10 mouse cellular contexts compared by ENCODE assay signal in genomic region chr12:16068940-16069339, GRCm38 (mm10).
A peak's percentile ranks its signal among the peaks of the same experiment; 100 is the strongest.
DNase-seq lines count a peak whose midpoint lies in the region.
"Had no signal": no experiment of that assay in that cellular context is flagged by ENCODE, and none has a peak within 500 bp of the region (broad histone marks: within the 10 kb centered on the region; RNA-seq: fewer than 3 reads in every experiment).

No protein-coding gene starts in this region.

- peak; percentile 91 for DNase-seq in heart, adult 11 months
- DNase-seq in heart, postnatal 25 days (ENCODE audit: low spot score) = no peak
- DNase-seq in frontal cortex, postnatal 14 days (ENCODE audit: low spot score in 2 of 2) = peak; percentile 6 to 13
- DNase-seq in layer of hippocampus, postnatal 14 days (ENCODE audit: low spot score in 2 of 2) = peak; percentile 55 to 75
- DNase-seq in right cerebral cortex, postnatal 14 days = peak; percentile 67
- no peak for DNase-seq in adrenal gland, adult 18-20 months (ENCODE audit: low spot score in 2 of 2)
- no peak for DNase-seq in lung, postnatal 36 days
- DNase-seq in adrenal gland, adult (ENCODE audit: inconsistent age in 2 of 2, low spot score in 1 of 2) = no peak
- DNase-seq: adrenal gland, postnatal 14 days; kidney, postnatal 10 days had no signal

- intact Hi-C loops in heart, postnatal 25 days (cut with DNase I) = loop anchor here (5.0 kb wide), 1 partner anchor 63 kb away; no protein-coding TSS in a partner anchor

Comparison
In these comparisons a context has a peak if more than half of its experiments do, and no peak if none do; other contexts are left out.
1. DNase-seq: peak in heart, adult 11 months (single experiment), frontal cortex, postnatal 14 days (2 of 2), layer of hippocampus, postnatal 14 days (2 of 2) and right cerebral cortex, postnatal 14 days (single experiment); none in heart, postnatal 25 days (single experiment), adrenal gland, adult 18-20 months (0 of 2), lung, postnatal 36 days (single experiment) and adrenal gland, adult (0 of 2).